Mouse (Mus musculus): Measurements from ENCODE around the gene Man2a1.

Gene Man2a1

DNA sequence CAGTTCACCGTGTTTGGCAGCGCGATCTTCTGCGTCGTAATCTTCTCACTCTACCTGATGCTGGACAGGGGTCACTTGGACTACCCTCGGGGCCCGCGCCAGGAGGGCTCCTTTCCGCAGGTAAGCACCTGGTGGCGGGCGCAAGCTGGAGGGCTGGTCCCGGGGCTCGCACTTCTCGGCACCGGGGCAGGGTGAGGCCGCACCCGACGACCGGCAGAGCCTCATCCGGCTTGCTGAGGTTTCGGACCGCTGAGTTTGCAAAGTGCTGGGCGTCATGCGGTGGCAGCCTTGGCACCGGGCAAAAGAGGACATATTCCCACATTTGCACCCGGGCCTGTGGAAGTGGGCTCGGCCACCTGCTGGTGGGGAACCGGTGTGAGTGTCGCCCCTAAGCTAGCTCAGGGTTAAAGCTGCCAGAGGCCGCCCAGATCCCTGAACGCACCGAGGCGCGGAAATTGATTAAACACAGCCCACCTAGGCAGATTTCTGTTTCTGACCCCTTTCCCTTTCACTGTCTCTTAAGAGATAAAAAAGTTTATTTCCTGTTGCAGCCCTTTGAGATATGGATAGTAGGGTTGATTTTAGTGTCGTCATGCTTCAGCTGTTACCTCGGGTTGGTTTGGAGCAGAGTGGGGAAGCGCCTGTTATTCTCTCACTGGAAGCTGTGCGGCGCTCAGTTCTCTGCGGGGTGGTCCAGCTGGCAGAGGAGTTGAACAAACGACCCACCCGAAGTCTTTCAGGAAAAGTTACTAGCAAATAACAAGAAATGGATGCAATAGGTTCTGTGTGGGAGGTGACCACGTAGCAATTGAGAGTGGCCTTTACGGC is 1.4 kb downstream of the Man2a1 start:
- DNase-seq (ENCODE audit: low read depth, low spot score): peak; percentile 52

DNA sequence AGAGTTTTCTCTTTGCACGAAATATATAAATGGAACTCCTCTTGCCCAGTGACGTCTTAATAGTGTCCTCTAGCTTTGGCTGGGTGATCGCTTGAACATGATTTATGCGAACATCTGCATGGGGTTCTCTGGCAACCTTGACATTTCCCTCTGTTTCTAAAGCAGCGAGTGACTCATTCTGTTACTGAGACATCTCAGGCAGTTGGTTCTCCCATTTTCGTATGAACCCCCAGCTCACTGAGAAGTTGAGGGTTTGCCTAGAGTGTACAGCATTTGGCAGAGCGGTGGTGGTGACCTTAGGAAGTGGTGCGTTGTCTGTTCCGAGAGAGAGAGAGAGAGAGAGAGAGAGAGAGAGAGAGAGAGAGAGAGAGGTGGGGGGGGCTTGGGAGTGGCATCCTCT is 2.6 kb downstream of the Man2a1 start:
- DNase-seq (ENCODE audit: low read depth, low spot score): no peak

DNA sequence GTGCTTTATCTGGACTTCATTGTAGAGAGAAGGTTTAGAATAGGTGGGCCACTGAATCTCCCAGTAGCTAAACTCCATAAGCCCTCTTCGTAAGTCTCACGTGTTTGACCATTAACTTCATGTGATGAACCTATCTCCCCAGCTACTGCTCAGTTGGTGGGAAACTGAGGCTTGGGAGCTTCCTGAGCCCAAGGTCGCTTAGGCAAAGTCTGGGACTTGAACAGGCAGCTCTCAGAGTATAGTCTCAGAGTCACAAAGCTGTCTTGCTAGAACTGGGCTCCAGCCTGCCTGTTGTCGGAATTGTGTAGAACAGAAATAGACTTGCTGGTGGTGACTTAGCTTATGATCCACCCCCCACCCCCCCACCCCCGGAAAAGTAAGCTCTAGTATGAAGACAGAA is 3.0 kb downstream of the Man2a1 start:
- DNase-seq (ENCODE audit: low read depth, low spot score): no peak

DNA sequence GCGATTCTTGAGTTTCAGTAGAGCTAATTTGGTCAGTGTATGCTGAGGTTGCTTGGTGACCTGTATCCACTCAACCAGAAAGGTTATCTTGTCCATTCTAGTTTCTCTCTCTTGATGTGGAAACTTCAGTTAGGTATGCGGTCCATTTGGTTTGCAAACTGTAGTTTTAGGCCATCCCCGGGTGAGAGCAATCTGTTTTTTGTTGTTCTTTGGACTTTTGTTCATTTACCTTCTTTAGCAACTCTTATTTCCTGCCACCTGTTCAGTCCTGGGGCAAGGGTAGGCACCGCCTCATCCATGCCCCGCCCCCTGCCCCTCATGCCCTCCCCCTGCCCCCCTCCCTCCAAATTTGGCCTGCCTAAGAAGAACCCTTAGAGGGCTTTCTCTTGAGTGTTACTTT is 3.6 kb downstream of the Man2a1 start:
- DNase-seq (ENCODE audit: low read depth, low spot score): peak; percentile 12

DNA sequence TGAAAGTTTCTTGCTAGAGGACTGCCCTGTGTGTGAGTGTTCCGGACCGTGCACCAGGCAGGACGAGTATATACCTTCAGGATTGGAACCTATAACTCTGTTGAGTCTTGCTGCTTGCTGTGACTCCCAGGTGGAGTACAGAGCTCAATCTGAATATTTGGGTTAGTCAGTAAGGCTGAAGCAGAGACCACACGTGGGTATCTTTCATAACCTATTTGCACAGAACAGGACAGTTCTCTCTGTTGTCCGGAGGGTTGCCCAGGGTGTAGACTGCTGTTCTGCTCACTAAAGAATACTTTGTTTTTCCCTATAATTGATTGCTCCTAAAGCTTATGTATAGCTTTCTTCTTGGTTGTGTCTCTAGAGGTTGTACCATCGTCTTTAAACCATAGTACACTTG is 7.7 kb downstream of the Man2a1 start:
- DNase-seq (ENCODE audit: low read depth, low spot score): no peak

DNA sequence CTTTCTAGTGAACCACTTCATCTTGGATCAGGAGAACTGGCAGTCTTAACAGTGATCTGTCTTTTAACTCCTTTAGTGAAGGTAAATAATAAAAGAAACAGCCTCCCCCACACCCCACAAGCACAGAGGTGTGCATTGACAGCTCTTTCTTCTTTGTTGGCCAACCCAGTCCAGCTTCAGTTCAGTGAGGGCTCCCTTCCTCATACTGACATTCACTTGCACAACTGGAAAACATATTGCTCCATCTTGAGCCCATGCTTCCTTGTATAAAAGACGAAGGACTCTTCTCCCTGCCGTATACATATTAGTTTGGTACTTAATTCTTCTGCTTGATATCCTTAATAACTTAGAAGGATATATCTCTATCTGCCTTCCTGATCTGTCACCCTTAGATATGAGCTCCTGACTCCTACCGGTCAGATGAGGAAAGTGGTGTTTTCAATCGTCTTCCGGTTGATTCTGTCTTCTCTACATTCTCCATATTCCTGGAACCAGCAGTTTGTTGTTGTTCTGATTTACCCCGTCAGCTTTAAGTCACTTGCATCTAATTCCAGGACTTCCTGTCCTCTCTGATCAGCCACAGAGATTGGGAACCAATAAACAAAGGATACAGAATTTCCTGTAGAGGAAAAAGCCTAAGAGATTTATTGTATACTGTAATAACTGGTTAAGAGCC is 8.5 kb downstream of the Man2a1 start:
- DNase-seq (ENCODE audit: low read depth, low spot score): no peak

DNA sequence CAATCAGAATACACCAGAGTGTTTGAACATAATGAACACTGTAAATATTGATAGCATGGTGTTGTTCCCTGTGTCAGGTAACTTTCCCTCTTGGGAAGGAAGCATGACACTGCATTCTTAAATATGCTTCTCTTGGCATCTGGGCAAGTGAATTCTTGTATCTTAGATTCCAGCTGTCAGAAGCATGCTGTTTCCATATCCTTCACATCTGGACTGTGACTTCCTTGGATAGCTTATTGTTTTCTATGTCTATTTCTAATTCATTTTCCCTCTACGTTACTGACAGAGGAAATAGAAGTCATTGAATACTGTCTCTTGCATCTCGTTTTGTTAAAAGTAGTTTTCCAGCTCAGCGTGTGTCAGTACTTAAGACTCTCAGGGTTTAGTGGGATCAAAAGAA is 9.2 kb downstream of the Man2a1 start:
- DNase-seq (ENCODE audit: low read depth, low spot score): no peak

DNA sequence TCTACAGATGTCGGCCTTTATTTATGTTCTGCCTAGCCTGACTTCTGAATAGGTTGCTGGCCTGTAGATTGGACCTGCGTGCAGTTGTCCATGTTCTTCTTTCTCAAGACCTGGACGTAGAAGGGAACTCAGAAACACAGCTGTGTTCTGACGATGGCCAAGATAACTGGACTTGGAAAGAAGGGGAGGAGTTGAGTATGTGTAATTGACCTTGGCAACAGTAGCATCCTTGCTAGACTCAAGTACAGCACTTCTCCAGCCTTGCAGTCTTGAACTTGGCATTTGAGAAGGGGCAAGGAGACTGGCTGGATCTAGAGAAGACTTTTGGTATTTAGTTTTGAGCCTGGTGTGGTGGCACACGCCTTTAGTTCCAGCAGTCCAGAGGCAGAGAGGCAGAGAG is 10.9 kb downstream of the Man2a1 start:
- DNase-seq (ENCODE audit: low read depth, low spot score): no peak

DNA sequence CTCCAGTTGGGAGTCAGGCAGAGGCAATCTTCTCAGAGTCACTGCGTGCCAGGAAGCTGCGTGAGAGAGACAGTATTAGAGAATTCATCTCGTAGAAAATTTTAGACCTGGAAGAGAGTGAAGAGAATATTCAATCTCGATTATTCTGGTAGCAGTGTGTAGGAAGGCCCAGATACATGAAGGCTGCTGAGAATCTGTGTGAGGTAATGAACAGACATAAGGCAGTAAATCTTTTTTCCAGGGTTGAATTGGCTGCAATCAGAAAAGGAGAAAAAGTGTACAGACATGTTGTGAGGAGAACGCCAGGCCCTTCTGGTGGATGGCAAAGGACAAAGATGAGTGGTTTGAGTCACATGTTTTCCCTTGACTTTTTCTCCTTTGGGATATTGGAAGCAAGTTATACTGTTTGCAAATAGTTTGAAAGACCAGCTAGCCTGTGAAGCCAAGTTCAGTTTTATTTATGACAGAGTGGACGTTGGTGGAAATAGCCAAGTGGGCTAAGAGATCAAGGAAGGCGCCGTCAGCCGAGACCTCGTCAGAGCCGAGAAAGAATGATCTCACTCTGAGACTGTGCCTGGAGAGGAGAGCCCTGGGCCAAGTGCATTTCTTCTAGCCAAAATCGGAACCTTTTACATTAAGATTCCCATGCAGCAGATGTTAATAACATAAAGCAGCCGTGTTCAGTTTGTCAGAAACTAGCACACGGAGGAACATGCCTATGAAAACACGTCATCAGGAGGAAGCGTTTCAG is 11.8 kb downstream of the Man2a1 start:
- DNase-seq (ENCODE audit: low read depth, low spot score): no peak

DNA sequence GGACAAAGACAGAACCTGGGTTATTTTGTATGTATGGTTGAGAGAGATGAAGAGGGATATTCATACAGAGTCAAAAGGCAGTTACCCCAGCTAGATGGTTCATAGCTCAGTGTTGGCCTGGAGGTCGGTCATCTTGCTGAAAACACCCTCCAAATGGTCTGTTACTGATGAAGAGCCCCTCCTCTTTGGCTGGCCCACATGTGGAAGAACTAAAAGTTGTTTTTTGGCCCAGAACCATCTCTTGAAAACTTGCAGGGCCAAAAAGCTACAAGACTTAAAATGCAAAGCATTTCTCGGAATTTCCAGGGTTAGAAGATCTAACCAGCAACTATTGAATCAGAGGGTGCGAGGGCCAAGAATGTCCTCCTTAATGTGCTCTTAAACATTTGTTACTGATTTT is 12.4 kb downstream of the Man2a1 start:
- DNase-seq (ENCODE audit: low read depth, low spot score): no peak

DNA sequence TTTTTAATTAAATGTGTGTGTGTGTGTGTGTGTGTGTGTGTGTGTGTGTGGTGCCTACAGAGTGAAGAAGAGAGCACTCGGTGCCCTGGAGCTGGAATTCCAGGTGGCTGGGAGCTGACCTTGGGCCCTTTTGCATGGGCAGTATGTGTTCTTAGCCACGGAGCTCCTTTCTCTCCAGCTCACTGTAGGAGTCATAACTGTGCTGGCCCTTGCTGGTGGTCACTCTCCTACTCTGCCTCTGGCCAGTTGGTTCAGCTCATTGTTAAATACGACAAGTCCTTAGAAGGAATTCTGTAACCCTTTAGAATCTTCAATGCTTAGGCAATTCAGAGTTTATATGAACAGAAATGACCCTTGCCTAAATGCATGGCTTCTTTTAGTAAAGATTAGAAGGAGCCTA is 12.8 kb downstream of the Man2a1 start:
- DNase-seq (ENCODE audit: low read depth, low spot score): no peak

DNA sequence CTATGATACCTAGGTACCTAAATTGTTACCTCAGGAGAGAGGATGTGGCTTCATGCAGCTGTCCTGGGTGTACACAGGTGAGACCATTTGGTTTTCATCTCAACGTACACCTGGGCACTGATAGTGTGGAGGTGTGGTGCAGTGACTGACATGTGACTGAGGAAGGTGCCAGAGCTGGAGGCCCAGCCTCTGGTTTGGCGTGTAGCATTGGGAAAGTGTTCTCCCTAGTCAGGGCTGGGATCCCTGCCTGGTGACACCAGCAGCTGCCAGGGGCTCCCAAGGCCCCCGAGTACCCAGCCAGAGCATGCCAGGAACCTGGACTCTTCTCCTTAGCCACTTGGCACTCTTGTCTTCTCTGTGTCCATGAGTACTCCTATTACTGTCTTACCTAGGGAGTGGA is 14.3 kb downstream of the Man2a1 start:
- DNase-seq (ENCODE audit: low read depth, low spot score): no peak

DNA sequence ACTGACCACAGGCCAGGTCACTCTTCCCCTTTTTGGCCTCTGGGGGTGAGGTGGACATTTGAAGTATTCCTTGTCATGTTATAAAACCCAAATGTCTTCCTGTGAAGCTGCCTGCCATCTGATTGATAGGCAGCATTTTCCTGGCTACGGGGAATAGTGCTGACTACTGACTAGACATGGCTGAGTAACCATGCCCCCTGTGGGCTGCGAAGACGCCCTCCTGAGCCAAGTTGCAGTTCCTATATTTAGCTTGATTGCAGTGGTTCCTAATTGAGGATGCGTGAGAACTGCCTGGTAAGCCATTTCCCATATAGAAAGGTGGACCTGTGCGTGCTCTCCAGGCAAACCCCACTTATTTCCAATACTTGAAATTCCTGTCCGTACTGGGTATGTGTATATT is 14.9 kb downstream of the Man2a1 start:
- no peak for DNase-seq (ENCODE audit: low read depth, low spot score)

DNA sequence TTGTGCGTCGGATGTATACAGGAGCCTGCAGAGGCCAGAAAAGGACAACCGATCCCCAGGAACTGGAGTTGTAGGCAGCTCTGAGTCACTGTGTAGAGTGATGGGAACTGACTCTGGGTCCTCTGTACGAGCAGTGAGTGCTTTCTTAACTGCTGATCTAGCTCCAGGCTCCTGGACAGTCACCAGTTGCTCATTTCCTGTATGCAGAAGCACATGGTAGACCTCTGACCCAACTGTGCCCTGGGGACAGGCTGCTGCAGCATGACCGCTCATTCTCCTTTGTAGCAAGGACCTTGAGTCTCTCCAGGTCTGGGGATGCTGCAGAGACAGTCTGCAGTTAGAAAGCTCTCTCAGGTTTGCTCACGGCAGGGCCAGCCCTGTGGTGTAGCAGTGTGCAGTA is 15.7 kb downstream of the Man2a1 start:
- no peak for DNase-seq (ENCODE audit: low read depth, low spot score)

DNA sequence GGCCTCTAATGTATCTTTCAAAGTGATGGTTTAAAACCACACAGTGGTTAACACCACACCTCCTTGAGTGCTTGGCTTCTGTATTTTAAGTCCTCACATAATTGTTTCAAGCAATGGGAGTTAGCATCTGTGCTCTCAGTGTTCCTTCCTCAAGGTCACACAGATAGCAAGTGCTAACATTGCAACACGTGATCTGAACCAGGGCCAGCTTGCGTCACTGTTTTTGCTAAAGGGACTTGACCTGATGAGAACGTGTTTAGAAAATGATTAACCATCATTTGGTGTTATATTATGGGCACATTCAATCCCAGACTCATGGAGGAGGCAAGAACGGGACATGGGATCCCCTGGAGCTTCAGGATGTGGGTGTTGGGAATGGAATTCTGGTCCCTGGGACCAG is 17.3 kb downstream of the Man2a1 start:
- DNase-seq (ENCODE audit: low read depth, low spot score): no peak

DNA sequence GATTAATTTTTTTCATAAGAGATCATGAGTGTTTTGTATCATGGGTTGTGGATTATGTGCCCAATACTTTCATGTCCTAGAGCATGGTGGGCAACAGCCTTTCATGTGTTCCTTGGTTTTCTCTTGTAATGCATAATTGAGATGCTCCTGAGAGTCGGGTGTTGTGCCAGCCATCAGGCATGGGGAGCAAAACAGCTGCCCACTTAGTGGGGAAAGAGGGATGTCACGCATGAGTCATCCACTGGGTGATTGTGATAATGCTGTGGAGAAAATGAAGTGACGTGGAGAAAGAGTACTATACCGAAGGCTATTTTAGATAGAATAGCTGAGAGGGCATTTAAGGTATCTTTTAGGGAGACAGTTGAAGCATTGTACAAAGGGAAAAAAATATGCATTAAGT is 18.5 kb downstream of the Man2a1 start:
- DNase-seq (ENCODE audit: low read depth, low spot score): no peak

DNA sequence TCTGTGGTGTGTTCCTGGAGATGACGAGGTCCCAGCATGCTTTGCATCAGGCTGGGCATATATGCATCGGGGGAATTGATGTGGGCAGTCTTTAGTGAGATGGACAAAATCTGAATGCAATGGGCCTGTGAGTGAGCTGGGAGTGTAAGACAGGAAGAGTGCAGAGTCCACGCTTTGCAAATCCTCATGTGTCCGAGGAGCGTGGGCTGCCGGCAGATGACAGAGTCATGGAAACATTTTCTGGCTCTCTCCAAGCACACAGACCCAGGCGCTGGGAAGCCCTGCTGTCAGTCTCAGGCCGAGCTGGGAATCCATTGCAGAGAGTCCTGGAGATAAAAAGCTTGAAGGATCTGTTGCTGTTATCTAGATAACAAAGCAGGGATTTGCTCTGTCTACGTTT is 19.6 kb downstream of the Man2a1 start:
- no peak for DNase-seq (ENCODE audit: low read depth, low spot score)

DNA sequence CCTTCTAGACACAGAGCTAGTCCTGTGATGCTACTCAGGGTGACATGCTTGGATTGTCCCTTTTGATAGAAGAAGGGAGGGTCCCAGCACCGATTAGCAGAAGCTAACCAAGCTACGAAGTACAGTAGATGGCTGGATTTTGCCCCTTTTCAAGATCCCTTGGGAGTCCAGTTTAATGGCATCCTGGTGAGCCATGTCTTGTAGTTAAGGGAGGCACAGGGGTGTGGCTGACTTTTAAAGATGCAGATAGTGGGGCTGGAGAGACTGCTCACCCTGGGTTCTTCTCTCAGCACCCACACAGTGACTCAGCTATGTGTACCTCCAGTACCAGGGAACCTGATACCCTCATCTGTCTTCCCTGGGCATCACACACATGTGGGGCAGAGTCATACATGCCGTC is 20.1 kb downstream of the Man2a1 start:
- no peak for DNase-seq (ENCODE audit: low read depth, low spot score)

DNA sequence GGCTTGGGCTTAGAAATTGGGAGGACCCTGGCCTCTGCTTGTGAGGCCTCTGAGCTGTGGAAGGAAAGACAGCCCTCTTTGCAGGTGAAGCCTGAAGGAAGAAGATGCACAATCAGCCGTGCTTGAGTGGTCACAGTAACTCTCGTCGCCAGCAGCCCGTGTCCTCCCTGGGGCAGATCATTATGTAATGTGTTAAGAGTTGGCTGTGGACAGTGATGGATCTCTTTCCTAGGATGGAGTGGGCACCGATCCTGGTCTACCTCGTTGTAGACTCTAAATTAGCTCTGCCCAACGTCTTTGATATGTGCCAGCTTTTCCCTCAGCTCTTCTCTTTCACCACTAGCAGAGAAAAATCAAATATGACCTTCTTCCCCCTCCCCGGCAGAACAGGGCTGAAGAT is 20.7 kb downstream of the Man2a1 start:
- no peak for DNase-seq (ENCODE audit: low read depth, low spot score)

DNA sequence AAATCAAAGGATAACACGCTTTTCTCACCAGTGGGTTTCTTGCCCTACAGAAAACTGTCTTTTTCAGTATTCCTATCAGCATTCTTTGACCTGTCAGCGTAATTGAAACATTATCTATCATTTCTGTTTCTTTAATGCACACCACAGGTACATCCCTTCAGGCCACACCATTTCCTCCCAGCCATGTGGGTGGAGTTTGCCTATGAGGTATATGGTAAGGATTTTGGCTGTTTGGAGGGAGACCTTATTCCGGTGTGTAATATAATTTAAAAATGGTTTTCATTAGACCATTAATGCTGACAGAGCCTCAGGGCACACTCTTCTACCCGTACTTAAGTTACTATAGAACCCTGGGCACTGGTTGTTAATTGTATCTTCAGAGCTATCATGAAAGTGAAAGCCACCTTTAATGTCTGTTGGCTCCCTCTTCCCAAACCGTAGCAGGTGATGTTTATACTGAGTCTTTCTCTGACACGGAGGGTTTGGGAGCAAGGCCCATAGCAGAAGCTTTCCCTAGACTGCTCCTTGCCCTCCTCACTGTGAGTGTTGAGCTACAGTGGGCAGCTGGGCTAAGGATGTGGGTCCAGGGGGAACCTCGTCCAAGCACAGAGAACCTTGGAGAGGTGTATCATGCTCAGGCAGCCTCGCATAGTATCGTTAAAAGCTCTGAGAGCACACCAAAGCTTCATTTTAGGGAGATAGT is 21.3 kb downstream of the Man2a1 start:
- DNase-seq (ENCODE audit: low read depth, low spot score): no peak

DNA sequence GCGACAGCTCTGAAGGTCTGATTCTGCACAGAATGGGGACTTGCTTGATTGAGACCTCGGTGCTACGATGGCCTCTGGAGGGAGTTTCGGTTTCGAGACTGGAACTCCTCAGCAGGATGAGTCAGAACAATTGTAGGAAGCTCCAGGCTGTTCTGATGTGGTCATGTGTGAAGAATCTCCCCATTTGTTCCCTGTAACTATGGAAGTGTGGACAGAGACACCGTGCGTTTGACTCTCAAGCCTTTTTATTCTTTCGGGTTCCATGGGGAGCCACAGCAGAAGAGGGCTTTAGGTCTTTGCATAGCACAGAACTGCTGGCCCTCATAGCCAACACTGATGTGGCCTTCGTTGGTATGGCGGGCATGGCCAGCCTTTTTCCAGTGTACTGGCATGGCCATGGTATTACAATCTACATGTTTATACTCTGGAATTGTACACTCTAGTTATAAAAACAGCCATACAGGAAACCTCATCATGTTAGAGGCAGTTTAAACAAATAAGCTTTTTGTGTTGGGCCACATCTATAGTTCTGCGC is 21.9 kb downstream of the Man2a1 start:
- DNase-seq (ENCODE audit: low read depth, low spot score): no peak

DNA sequence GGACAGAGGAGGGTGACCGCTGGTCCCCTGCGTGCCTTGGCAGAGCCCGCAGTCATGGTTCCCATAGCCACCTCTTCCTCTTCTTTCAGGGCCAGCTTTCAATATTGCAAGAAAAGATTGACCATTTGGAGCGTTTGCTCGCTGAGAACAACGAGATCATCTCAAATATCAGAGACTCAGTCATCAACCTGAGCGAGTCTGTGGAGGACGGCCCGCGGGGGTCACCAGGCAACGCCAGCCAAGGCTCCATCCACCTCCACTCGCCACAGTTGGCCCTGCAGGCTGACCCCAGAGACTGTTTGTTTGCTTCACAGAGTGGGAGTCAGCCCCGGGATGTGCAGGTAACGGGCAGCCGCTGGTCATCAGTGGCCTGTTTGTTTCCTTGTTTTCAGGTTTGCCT is 23.9 kb downstream of the Man2a1 start:
- no peak for DNase-seq (ENCODE audit: low read depth, low spot score)

Data from ZHBTc4 (cell line).